Mouse (Mus musculus) right cerebral cortex, postnatal 4 days (tissue): ENCODE results near the gene Tacc2.
A peak's percentile ranks its signal among the peaks of the same experiment; 100 is the strongest.
"Not testable (repeated sequence)": the region's sequence is repeated elsewhere in the genome, so short reads cannot be mapped to it uniquely, and the experiment has no call there.

Experiments
- DNase-seq: peaks from one replicate; pipeline ENCODE4 v3.0.0-alpha.2; 2022

Tacc2 gene

GRCm38 (mm10) chr7:130573746-130574145 lies 3.5 kb upstream of the Tacc2 start:
- no peak for DNase-seq

- DNase-seq: no peak
Observed at GRCm38 (mm10) chr7:130574211-130574991, 2.8 kb upstream of the Tacc2 start.

GRCm38 (mm10) chr7:130576981-130577380 lies 257 bp upstream of the Tacc2 start:
- peak; percentile 12 for DNase-seq

- no peak for DNase-seq
Observed at GRCm38 (mm10) chr7:130578066-130578465, 828 bp downstream of the Tacc2 start.

GRCm38 (mm10) chr7:130578607-130579006 lies 1.4 kb downstream of the Tacc2 start:
- no peak for DNase-seq

GRCm38 (mm10) chr7:130586521-130587072 lies 9.4 kb downstream of the Tacc2 start:
- DNase-seq: no peak

- DNase-seq: no peak
Observed at GRCm38 (mm10) chr7:130590081-130590828, 13.0 kb downstream of the Tacc2 start.

GRCm38 (mm10) chr7:130590845-130591437 lies 13.7 kb downstream of the Tacc2 start:
- no peak for DNase-seq

GRCm38 (mm10) chr7:130592975-130593374 lies 15.7 kb downstream of the Tacc2 start:
- DNase-seq: not testable (repeated sequence)

GRCm38 (mm10) chr7:130593375-130594239 lies 16.4 kb downstream of the Tacc2 start:
- not testable (repeated sequence) for DNase-seq

GRCm38 (mm10) chr7:130596079-130596855 lies 19.0 kb downstream of the Tacc2 start:
- not testable (repeated sequence) for DNase-seq

- no peak for DNase-seq
Observed at GRCm38 (mm10) chr7:130597546-130597945, 20.3 kb downstream of the Tacc2 start.

GRCm38 (mm10) chr7:130600074-130600473 lies 22.8 kb downstream of the Tacc2 start:
- DNase-seq: no peak

GRCm38 (mm10) chr7:130600546-130600945 lies 23.3 kb downstream of the Tacc2 start:
- DNase-seq: no peak

- DNase-seq: no peak
Observed at GRCm38 (mm10) chr7:130602804-130603203, 25.6 kb downstream of the Tacc2 start.

- no peak for DNase-seq
Observed at GRCm38 (mm10) chr7:130603556-130603955, 26.3 kb downstream of the Tacc2 start.

GRCm38 (mm10) chr7:130604390-130604789 lies 27.2 kb downstream of the Tacc2 start:
- DNase-seq: no peak

- no peak for DNase-seq
Observed at GRCm38 (mm10) chr7:130605111-130605510, 27.9 kb downstream of the Tacc2 start.

- DNase-seq: no peak
Observed at GRCm38 (mm10) chr7:130606958-130607357, 29.7 kb downstream of the Tacc2 start.

GRCm38 (mm10) chr7:130613973-130614372 lies 36.7 kb downstream of the Tacc2 start:
- DNase-seq: no peak

GRCm38 (mm10) chr7:130617591-130617990 lies 40.4 kb downstream of the Tacc2 start:
- no peak for DNase-seq

GRCm38 (mm10) chr7:130621068-130621467 lies 43.8 kb downstream of the Tacc2 start:
- no peak for DNase-seq
